Mouse (Mus musculus): ENCODE results near the gene Cutal. TPM values are rescaled to one million over a fixed set of nuclear protein-coding genes. Genes with fewer than 3 reads are reported as not detected.
A peak's percentile ranks its signal among the peaks of the same experiment; 100 is the strongest.

The Cutal gene
- polyA plus RNA-seq, 1 experiment from 2014 or later, result 5.8 TPM

DNA sequence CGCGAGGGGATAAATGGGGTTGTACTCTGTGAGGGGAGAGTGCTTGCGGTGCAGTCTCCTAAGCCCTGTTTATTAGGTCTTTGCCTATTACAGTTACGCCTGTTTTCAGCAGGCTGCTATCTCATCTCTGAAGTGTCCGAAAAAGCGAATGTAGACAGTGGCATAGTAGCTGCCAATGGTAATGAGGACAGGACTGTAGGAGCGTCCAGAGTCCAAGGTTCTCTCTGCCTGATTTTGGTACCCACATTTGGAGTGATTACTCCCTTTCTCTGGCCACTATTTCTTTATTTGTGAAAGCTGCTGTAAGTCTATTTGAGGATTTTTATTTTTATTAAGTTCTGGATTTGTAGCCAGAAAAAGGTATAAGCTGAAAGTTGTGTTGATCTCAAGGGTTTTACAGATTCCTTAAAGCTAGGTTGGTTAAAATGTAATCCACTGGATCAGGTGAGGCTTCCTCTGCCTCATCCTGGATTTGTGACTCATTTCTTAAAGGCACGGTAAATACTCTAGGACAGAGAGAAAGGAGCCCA is 685 bp downstream of the Cutal start, which contains the start of gene Psmd5:
Psmd5 (minus strand) TSS at position 153 of the 530 bp plus-strand sequence.
- H3K4me3 ChIP-seq (ENCODE audit: low read length), result peak within 1 kb of the TSS; percentile 37
- 10% methylated on average over 8 of the region's 8 CpGs for WGBS
- H3K9me3 ChIP-seq (ENCODE audit: control insufficient read depth, low read length), result no peaks in the 10 kb centered on the region
- H3K27me3 ChIP-seq (ENCODE audit: control insufficient read depth, insufficient read depth, low read length), result no peaks in the 10 kb centered on the region; the same call in 1 of the 2 replicates
- H3K27ac ChIP-seq (ENCODE audit: low read depth, low read length), result peak within 1 kb of the TSS; percentile 24; the same call in 1 of the 2 replicates
- ATAC-seq (ENCODE audit: low FRiP score, low TSS enrichment), result no peak
- peak within 1 kb of the TSS; percentile 51 for H3K4me2 ChIP-seq (replicated peaks; ENCODE audit: low read depth, low read length)
- no peaks in the 10 kb centered on the region for H3K36me3 ChIP-seq (ENCODE audit: control insufficient read depth, insufficient read depth, low read length)
- H3K9ac ChIP-seq (ENCODE audit: low read depth, low read length), result peak within 1 kb of the TSS; percentile 52
- peaks cover 5% of the 10 kb centered on the region; the same call in 1 of the 2 replicates for H3K4me1 ChIP-seq (ENCODE audit: control insufficient read depth, insufficient read depth, low read length)

DNA sequence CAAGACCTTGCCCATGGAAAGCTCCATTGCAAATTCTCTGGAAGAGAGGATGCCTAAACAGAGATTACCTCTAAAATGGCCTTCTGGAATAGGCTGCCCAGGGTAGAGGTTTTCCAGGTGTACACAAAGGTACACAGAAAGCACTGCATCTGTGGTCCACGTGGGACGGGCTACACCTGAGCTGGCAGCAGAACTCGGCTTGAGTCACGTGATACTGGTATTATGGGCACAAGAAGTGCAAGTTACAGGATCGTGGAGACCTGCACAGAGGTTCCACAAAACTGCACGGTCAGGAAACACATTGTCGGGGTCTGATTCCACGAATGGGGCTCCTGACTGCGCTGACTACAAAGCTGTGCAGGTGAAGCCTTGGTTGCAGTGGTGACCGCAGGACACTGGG is 5.9 kb downstream of the Cutal start:
- ATAC-seq (ENCODE audit: low FRiP score, low TSS enrichment), result no peak
- no peaks in the 10 kb centered on the region for H3K4me1 ChIP-seq (ENCODE audit: control insufficient read depth, insufficient read depth, low read length)
- WGBS, result 87% methylated on average over 10 of the region's 10 CpGs

DNA sequence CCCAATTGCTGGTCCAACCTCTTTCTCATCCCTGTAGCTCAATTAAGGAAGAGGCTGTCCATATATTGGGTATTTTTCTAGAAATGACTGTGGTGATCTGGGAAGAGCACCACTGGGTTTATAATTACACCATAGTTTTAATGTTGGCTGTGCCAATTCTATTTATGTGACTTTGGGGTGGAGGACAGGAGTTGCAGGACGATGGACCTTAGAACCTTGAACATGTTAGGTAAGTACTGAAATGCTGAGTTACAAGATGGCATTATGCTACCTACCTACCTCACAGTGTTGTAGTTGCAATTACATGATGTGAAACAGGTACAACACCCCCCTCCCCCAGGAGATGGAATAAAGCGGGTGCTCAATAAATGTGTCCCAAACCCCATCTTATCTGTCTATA is 8.6 kb downstream of the Cutal start:
- H3K9ac ChIP-seq (ENCODE audit: low read depth, low read length), result no peak overlapping the region
- WGBS, result 45% methylated on average over 2 of the region's 2 CpGs
- no peak overlapping the region for H3K4me3 ChIP-seq (ENCODE audit: low read length)
- H3K27ac ChIP-seq (ENCODE audit: low read depth, low read length), result no peak overlapping the region
- H3K36me3 ChIP-seq (ENCODE audit: control insufficient read depth, insufficient read depth, low read length), result no peaks in the 10 kb centered on the region
- H3K4me2 ChIP-seq (replicated peaks; ENCODE audit: low read depth, low read length), result no peak overlapping the region
- H3K27me3 ChIP-seq (ENCODE audit: control insufficient read depth, insufficient read depth, low read length), result no peaks in the 10 kb centered on the region
- ATAC-seq (ENCODE audit: low FRiP score, low TSS enrichment), result no peak
- H3K9me3 ChIP-seq (ENCODE audit: control insufficient read depth, low read length), result no peaks in the 10 kb centered on the region
- H3K4me1 ChIP-seq (ENCODE audit: control insufficient read depth, insufficient read depth, low read length), result no peaks in the 10 kb centered on the region

More for the DNA sequence above, 5.9 kb downstream of the Cutal start:
- Histone ChIP-seq H3K4me3 (ENCODE audit: low read length) (no peak overlapping the region), H3K27me3 (ENCODE audit: control insufficient read depth, insufficient read depth, low read length) (no peaks in the 10 kb centered on the region), H3K9me3 (ENCODE audit: control insufficient read depth, low read length) (no peaks in the 10 kb centered on the region), H3K4me2 (replicated peaks; ENCODE audit: low read depth, low read length) (no peak overlapping the region), H3K27ac (ENCODE audit: low read depth, low read length) (no peak overlapping the region), H3K9ac (ENCODE audit: low read depth, low read length) (no peak overlapping the region), H3K36me3 (ENCODE audit: control insufficient read depth, insufficient read depth, low read length) (no peaks in the 10 kb centered on the region)

GRCm38 (mm10) chr2:34883190-34883589 is 9.0 kb downstream of the Cutal start:
- no peak overlapping the region for H3K9ac ChIP-seq (ENCODE audit: low read depth, low read length)
- no peaks in the 10 kb centered on the region for H3K36me3 ChIP-seq (ENCODE audit: control insufficient read depth, insufficient read depth, low read length)
- WGBS, result 9% methylated on average over 5 of the region's 5 CpGs
- no peaks in the 10 kb centered on the region for H3K9me3 ChIP-seq (ENCODE audit: control insufficient read depth, low read length)
- H3K27ac ChIP-seq (ENCODE audit: low read depth, low read length), result peak overlapping the region; percentile 67; the same call in 1 of the 2 replicates
- H3K4me2 ChIP-seq (replicated peaks; ENCODE audit: low read depth, low read length), result no peak overlapping the region
- no peak overlapping the region for H3K4me3 ChIP-seq (ENCODE audit: low read length)
- no peaks in the 10 kb centered on the region for H3K27me3 ChIP-seq (ENCODE audit: control insufficient read depth, insufficient read depth, low read length)
- H3K4me1 ChIP-seq (ENCODE audit: control insufficient read depth, insufficient read depth, low read length), result no peaks in the 10 kb centered on the region
- peak; percentile 85 for ATAC-seq (ENCODE audit: low FRiP score, low TSS enrichment)

- 64% methylated on average over 2 of the region's 2 CpGs for WGBS
- no peaks in the 10 kb centered on the region for H3K4me1 ChIP-seq (ENCODE audit: control insufficient read depth, insufficient read depth, low read length)
- ATAC-seq (ENCODE audit: low FRiP score, low TSS enrichment), result no peak
- no peaks in the 10 kb centered on the region for H3K36me3 ChIP-seq (ENCODE audit: control insufficient read depth, insufficient read depth, low read length)
- H3K9ac ChIP-seq (ENCODE audit: low read depth, low read length), result no peak overlapping the region
- H3K4me2 ChIP-seq (replicated peaks; ENCODE audit: low read depth, low read length), result no peak overlapping the region
- H3K9me3 ChIP-seq (ENCODE audit: control insufficient read depth, low read length), result no peaks in the 10 kb centered on the region
- H3K27me3 ChIP-seq (ENCODE audit: control insufficient read depth, insufficient read depth, low read length), result no peaks in the 10 kb centered on the region
- H3K4me3 ChIP-seq (ENCODE audit: low read length), result no peak overlapping the region
- no peak overlapping the region for H3K27ac ChIP-seq (ENCODE audit: low read depth, low read length)
These were observed 10.0 kb downstream of the Cutal start for GRCm38 (mm10) chr2:34884186-34884585.

- H3K9ac ChIP-seq (ENCODE audit: low read depth, low read length), result no peak overlapping the region
- no peak overlapping the region for H3K27ac ChIP-seq (ENCODE audit: low read depth, low read length)
- H3K4me3 ChIP-seq (ENCODE audit: low read length), result no peak overlapping the region
- H3K27me3 ChIP-seq (ENCODE audit: control insufficient read depth, insufficient read depth, low read length), result no peaks in the 10 kb centered on the region
- peaks cover 27% of the 10 kb centered on the region for H3K36me3 ChIP-seq (ENCODE audit: control insufficient read depth, insufficient read depth, low read length)
- no peaks in the 10 kb centered on the region for H3K9me3 ChIP-seq (ENCODE audit: control insufficient read depth, low read length)
- 0 out of 2 replicates have a peak, but pooled peaks cover 3% of the 10 kb centered on the region for H3K4me1 ChIP-seq (ENCODE audit: control insufficient read depth, insufficient read depth, low read length)
- 71% methylated on average over 5 of the region's 5 CpGs for WGBS
- no peak overlapping the region for H3K4me2 ChIP-seq (replicated peaks; ENCODE audit: low read depth, low read length)
- no peak for ATAC-seq (ENCODE audit: low FRiP score, low TSS enrichment)
These were observed 19.8 kb downstream of the Cutal start for GRCm38 (mm10) chr2:34893950-34894349.

DNA sequence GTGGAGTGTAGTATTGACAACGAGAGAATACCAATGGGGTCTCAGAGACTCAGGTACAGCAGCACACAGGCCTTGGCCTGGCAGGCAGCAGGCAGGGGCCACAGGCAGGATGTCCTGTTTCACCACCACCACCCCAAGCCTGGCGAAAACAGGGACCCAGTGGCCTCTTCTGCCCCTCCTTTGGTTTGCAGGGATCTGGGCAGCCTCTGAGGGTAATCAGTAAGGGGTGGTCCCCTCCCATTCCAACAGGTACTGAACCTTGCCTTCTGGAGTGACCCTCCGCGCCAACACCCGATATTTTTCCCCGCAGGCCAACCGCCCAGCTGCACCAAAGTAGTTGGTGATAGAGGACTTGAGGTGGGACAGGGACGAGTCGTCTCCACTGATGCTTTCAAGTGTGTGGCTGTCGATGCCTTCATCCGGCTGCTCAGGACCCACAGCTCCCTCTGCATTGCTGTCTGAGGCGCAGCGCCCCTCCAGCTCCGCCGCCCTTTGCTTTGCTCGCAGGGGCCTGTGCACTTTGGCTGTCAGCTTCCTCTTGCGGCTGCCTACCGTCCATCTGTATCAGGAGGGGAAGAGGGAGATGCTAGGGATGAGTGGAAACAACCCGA is 21.4 kb downstream of the Cutal start:
- 77% methylated on average over 19 of the region's 19 CpGs for WGBS
- peaks cover 39% of the 10 kb centered on the region for H3K36me3 ChIP-seq (ENCODE audit: control insufficient read depth, insufficient read depth, low read length)
- no peaks in the 10 kb centered on the region for H3K27me3 ChIP-seq (ENCODE audit: control insufficient read depth, insufficient read depth, low read length)
- no peak overlapping the region for H3K4me2 ChIP-seq (replicated peaks; ENCODE audit: low read depth, low read length)
- ATAC-seq (ENCODE audit: low FRiP score, low TSS enrichment), result no peak
- H3K9me3 ChIP-seq (ENCODE audit: control insufficient read depth, low read length), result no peaks in the 10 kb centered on the region
- H3K9ac ChIP-seq (ENCODE audit: low read depth, low read length), result no peak overlapping the region
- H3K4me3 ChIP-seq (ENCODE audit: low read length), result no peak overlapping the region
- no peak overlapping the region for H3K27ac ChIP-seq (ENCODE audit: low read depth, low read length)
- H3K4me1 ChIP-seq (ENCODE audit: control insufficient read depth, insufficient read depth, low read length), result 0 out of 2 replicates have a peak, but pooled peaks cover 3% of the 10 kb centered on the region

DNA sequence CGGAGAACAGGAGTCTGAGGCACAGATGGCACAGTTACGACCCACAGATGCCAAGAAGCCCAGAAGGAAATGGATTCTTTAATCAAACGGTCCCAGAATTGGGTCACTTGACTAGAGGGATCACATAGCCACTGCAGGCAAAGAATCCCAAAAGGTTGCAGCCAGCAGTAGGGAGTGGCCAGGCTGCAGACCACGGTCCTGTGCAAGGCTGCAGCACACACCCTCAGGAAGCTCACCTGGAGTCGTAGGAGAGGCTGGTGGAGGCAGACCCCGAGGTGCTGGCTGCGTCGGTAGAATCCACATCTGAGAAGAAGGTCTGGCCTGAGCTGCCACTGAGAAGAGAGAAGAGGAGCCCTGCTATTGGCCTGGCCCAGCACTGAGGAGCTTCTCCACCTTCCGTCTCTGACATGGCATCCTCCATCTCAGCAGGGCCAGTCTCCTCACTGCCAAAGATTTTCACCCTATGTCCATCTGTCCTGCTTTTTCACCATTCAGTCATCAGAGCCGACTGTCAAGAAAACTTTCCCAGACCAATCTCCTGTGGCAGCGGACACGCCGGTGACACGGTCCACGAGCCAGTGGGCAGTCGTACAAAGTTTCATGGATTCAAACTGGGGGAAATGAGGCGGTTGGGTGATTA is 22.7 kb downstream of the Cutal start:
- H3K4me2 ChIP-seq (replicated peaks; ENCODE audit: low read depth, low read length), result no peak overlapping the region
- H3K9me3 ChIP-seq (ENCODE audit: control insufficient read depth, low read length), result no peaks in the 10 kb centered on the region
- H3K4me1 ChIP-seq (ENCODE audit: control insufficient read depth, insufficient read depth, low read length), result 0 out of 2 replicates have a peak, but pooled peaks cover 3% of the 10 kb centered on the region
- no peak overlapping the region for H3K27ac ChIP-seq (ENCODE audit: low read depth, low read length)
- H3K9ac ChIP-seq (ENCODE audit: low read depth, low read length), result no peak overlapping the region
- 75% methylated on average over 17 of the region's 17 CpGs for WGBS
- H3K4me3 ChIP-seq (ENCODE audit: low read length), result no peak overlapping the region
- H3K27me3 ChIP-seq (ENCODE audit: control insufficient read depth, insufficient read depth, low read length), result no peaks in the 10 kb centered on the region
- peaks cover 42% of the 10 kb centered on the region for H3K36me3 ChIP-seq (ENCODE audit: control insufficient read depth, insufficient read depth, low read length)
- ATAC-seq (ENCODE audit: low FRiP score, low TSS enrichment), result no peak

GRCm38 (mm10) chr2:34897820-34898219 is 23.6 kb downstream of the Cutal start:
- H3K9ac ChIP-seq (ENCODE audit: low read depth, low read length), result no peak overlapping the region
- 26% methylated on average over 10 of the region's 10 CpGs for WGBS
- H3K4me2 ChIP-seq (replicated peaks; ENCODE audit: low read depth, low read length), result no peak overlapping the region
- ATAC-seq (ENCODE audit: low FRiP score, low TSS enrichment), result peak; percentile 50; the same call in 1 of the 2 replicates
- H3K36me3 ChIP-seq (ENCODE audit: control insufficient read depth, insufficient read depth, low read length), result peaks cover 49% of the 10 kb centered on the region
- H3K27ac ChIP-seq (ENCODE audit: low read depth, low read length), result no peak overlapping the region
- H3K4me3 ChIP-seq (ENCODE audit: low read length), result no peak overlapping the region
- no peaks in the 10 kb centered on the region for H3K27me3 ChIP-seq (ENCODE audit: control insufficient read depth, insufficient read depth, low read length)
- H3K9me3 ChIP-seq (ENCODE audit: control insufficient read depth, low read length), result no peaks in the 10 kb centered on the region
- 0 out of 2 replicates have a peak, but pooled peaks cover 3% of the 10 kb centered on the region for H3K4me1 ChIP-seq (ENCODE audit: control insufficient read depth, insufficient read depth, low read length)
